Mouse (Mus musculus) G1E (cell line): Measurements from ENCODE around the gene Angpt4.

Source experiments
- CTCF ChIP-seq: IDR thresholded peaks from 2 replicates; pipeline ENCODE4 v1.5.1; 2012; ENCODE audit warnings: low read depth, low read length, inconsistent platforms, mixed read lengths
- GATA1 ChIP-seq: IDR thresholded peaks from 2 replicates; pipeline ENCODE4 v1.6.1; 2012; ENCODE audit warnings: borderline replicate concordance, low read length, inconsistent platforms, mixed read lengths
- TAL1 ChIP-seq: conservative IDR thresholded peaks from 2 replicates; pipeline ENCODE4 v1.6.1; 2012; ENCODE audit warnings: low read depth, low read length, inconsistent platforms, mixed read lengths

DNA sequence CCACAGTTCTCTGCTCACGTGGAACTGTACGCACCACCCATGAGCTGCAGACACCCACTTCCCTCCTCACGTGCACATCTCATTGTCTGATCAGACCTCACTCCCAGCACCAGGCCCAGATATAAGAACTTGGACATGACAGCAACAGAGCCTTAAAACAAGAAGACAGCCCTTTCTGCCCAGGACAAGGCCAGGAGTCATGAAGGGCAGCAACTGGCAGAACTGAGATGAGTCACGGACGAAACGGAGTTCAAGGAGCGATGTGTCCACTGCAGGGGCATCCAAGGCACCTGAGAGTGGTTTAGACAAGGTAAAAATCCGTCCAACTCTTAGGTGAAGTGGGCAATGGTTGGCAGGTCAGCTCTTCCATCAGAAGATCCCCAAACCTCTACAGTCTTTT lies 42.7 kb downstream of the Angpt4 start:
- TF ChIP-seq CTCF = no peak
- TF ChIP-seq GATA1 = no peak
- no peak for TF ChIP-seq TAL1
